Mouse (Mus musculus): ENCODE results near the gene Vmn1r120.
"Not testable (repeated sequence)": the region's sequence is repeated elsewhere in the genome, so short reads cannot be mapped to it uniquely, and the experiment has no call there.

- not testable (repeated sequence) for TF ChIP-seq CTCF (IDR thresholded peaks at IDR 0.05; ENCODE audit: insufficient read depth, low read length); POLR2A (IDR thresholded peaks at IDR 0.05; ENCODE audit: borderline replicate concordance, extremely low read depth, low read depth, low read length)
These were observed at the start of gene Vmn1r120 for GRCm38 (mm10) chr7:21053684-21054083.

Data from lung, adult 2 months (tissue).